Mouse (Mus musculus) hindbrain, embryonic 14.5 days (tissue): ENCODE results near the gene 1700020D05Rik. TPM values are rescaled to one million over a fixed set of nuclear protein-coding genes. Genes with fewer than 3 reads are reported as not detected.

Source experiments
- ATAC-seq: fragments of 200-750 bp; cut with Nextera tagmentation; 2 replicates; pipeline ENCODE4 v1.8.0; 2017; ENCODE audit warnings: moderate number of reproducible peaks, mild to moderate bottlenecking, moderate TSS enrichment, moderate library complexity; ENCODE audit not compliant: low FRiP score
- DNase-seq: peaks from one replicate; pipeline ENCODE4 v3.0.0-alpha.2; 2015; ENCODE audit warnings: low spot score
- H3K27ac ChIP-seq: fragments of 300-500 bp; sonication (generic); 2 replicates; pipeline ENCODE4 v1.5.1; 2014; ENCODE audit warnings: mild to moderate bottlenecking, moderate library complexity
- H3K27me3 ChIP-seq: fragments of 300-500 bp; sonication (generic); 2 replicates; pipeline ENCODE4 v1.6.1; 2014; ENCODE audit warnings: mild to moderate bottlenecking, low read length, mixed read lengths; ENCODE audit not compliant: control insufficient read depth, insufficient read depth
- H3K36me3 ChIP-seq: fragments of 300-500 bp; sonication (generic); replicated peaks from 2 replicates; pipeline ENCODE4 v1.6.1; 2014; ENCODE audit not compliant: control insufficient read depth, insufficient read depth
- H3K4me1 ChIP-seq: fragments of 300-500 bp; sonication (generic); replicated peaks from 2 replicates; pipeline ENCODE4 v1.6.1; 2014; ENCODE audit warnings: antibody characterized with exemption, low read length, mixed read lengths; ENCODE audit not compliant: control insufficient read depth, insufficient read depth
- H3K4me2 ChIP-seq: fragments of 300-500 bp; sonication (generic); replicated peaks from 2 replicates; pipeline ENCODE4 v1.6.1; 2014; ENCODE audit warnings: mild to moderate bottlenecking, moderate library complexity
- H3K4me3 ChIP-seq: fragments of 300-500 bp; sonication (generic); replicated peaks from 2 replicates; pipeline ENCODE4 v1.5.1; 2014; ENCODE audit warnings: mild to moderate bottlenecking, low read length
- H3K9ac ChIP-seq: fragments of 300-500 bp; sonication (generic); 2 replicates; pipeline ENCODE4 v1.6.1; 2014
- H3K9me3 ChIP-seq: fragments of 300-500 bp; sonication (generic); 2 replicates; pipeline ENCODE4 v1.6.1; 2016; ENCODE audit warnings: low read length; ENCODE audit not compliant: control insufficient read depth
- WGBS: fragments of 180-500 bp; shearing (Covaris S2); extraction: QIAGEN DNeasy Blood & Tissue Kit; methylation state at CpG from one replicate; pipeline ENCODE4 v1.1.7; 2014; 5-methylcytosine and 5-hydroxymethylcytosine counted together
- polyA plus RNA-seq: library from polyadenylated mRNA; unstranded; fragments of >200 nt; fragmentation: Nextera tagmentation; extraction: Ambion mirVana; gene quantifications from 2 replicates; pipeline ENCODE4 v1.2.1, GENCODE M21; 2014

1700020D05Rik gene
- 0.21 and 0.58 TPM in 2 replicates for polyA plus RNA-seq

- WGBS, result 67% methylated on average over 17 of the region's 17 CpGs
- Histone ChIP-seq H3K9me3 (no peaks in the 10 kb centered on the region), H3K4me2 (no peak within 1 kb of the TSS), H3K27me3 (no peaks in the 10 kb centered on the region), H3K36me3 (peaks cover 19% of the 10 kb centered on the region), H3K9ac (no peak within 1 kb of the TSS), H3K4me1 (no peaks in the 10 kb centered on the region), H3K27ac (no peak within 1 kb of the TSS), H3K4me3 (no peak within 1 kb of the TSS)
- DNase-seq (no peak), ATAC-seq (no peak)
Measured at GRCm38 (mm10) chr19:5503687-5504086, at the start of gene 1700020D05Rik. Gene 1700020D05Rik (minus strand): TSS chr19:5503787.

GRCm38 (mm10) chr19:5547471-5548056 is 44.0 kb upstream of the 1700020D05Rik start:
- DNase-seq (no peak), ATAC-seq (no peak)
- Histone ChIP-seq H3K9ac (no peak overlapping the region), H3K36me3 (no peaks in the 10 kb centered on the region), H3K27ac (no peak overlapping the region), H3K4me3 (no peak overlapping the region), H3K4me2 (no peak overlapping the region), H3K27me3 (no peaks in the 10 kb centered on the region), H3K9me3 (no peaks in the 10 kb centered on the region), H3K4me1 (no peaks in the 10 kb centered on the region)
- WGBS, result 80% methylated on average over 4 of the region's 4 CpGs

- H3K27me3 ChIP-seq, result no peaks in the 10 kb centered on the region
- H3K4me2 ChIP-seq, result no peak overlapping the region
- H3K4me3 ChIP-seq, result no peak overlapping the region
- no peaks in the 10 kb centered on the region for H3K36me3 ChIP-seq
- 61% methylated on average over 11 of the region's 11 CpGs for WGBS
- DNase-seq (no peak), ATAC-seq (no peak)
- H3K9ac ChIP-seq, result no peak overlapping the region
- no peaks in the 10 kb centered on the region for H3K4me1 ChIP-seq
- no peak overlapping the region for H3K27ac ChIP-seq
- H3K9me3 ChIP-seq, result no peaks in the 10 kb centered on the region
Measured at GRCm38 (mm10) chr19:5544031-5544430, 40.4 kb upstream of the 1700020D05Rik start.

GRCm38 (mm10) chr19:5543362-5543761 is 39.8 kb upstream of the 1700020D05Rik start:
- no peaks in the 10 kb centered on the region for H3K4me1 ChIP-seq
- WGBS, result 87% methylated on average over 9 of the region's 9 CpGs
- H3K27ac ChIP-seq, result no peak overlapping the region
- no peak overlapping the region for H3K4me3 ChIP-seq
- ATAC-seq, result no peak
- H3K9ac ChIP-seq, result no peak overlapping the region
- H3K4me2 ChIP-seq, result no peak overlapping the region
- no peaks in the 10 kb centered on the region for H3K27me3 ChIP-seq
- H3K36me3 ChIP-seq, result no peaks in the 10 kb centered on the region
- H3K9me3 ChIP-seq, result no peaks in the 10 kb centered on the region
- DNase-seq, result no peak

GRCm38 (mm10) chr19:5538786-5539185 is 35.2 kb upstream of the 1700020D05Rik start:
- Histone ChIP-seq H3K9me3 (no peaks in the 10 kb centered on the region), H3K27me3 (no peaks in the 10 kb centered on the region), H3K9ac (no peak overlapping the region), H3K27ac (no peak overlapping the region), H3K4me3 (no peak overlapping the region), H3K4me1 (no peaks in the 10 kb centered on the region), H3K36me3 (no peaks in the 10 kb centered on the region), H3K4me2 (no peak overlapping the region)
- ATAC-seq (no peak), DNase-seq (no peak)
- WGBS, result 70% methylated on average over 8 of the region's 8 CpGs

- WGBS, result 81% methylated on average over 8 of the region's 8 CpGs
Measured at GRCm38 (mm10) chr19:5532520-5532919, 28.9 kb upstream of the 1700020D05Rik start.

GRCm38 (mm10) chr19:5530138-5530524 is 26.5 kb upstream of the 1700020D05Rik start:
- H3K4me2 ChIP-seq, result no peak overlapping the region
- WGBS, result 22% methylated on average over 7 of the region's 7 CpGs
- DNase-seq, result no peak

More at GRCm38 (mm10) chr19:5532520-5532919, 28.9 kb upstream of the 1700020D05Rik start:
- Histone ChIP-seq H3K27me3 (peaks cover 9% of the 10 kb centered on the region; the same call in 1 of the 2 replicates), H3K36me3 (no peaks in the 10 kb centered on the region), H3K27ac (no peak overlapping the region), H3K4me2 (no peak overlapping the region), H3K4me3 (no peak overlapping the region), H3K9me3 (no peaks in the 10 kb centered on the region), H3K9ac (no peak overlapping the region), H3K4me1 (no peaks in the 10 kb centered on the region)
- ATAC-seq, result no peak
- DNase-seq, result no peak

GRCm38 (mm10) chr19:5529325-5530137 is 25.9 kb upstream of the 1700020D05Rik start:
- DNase-seq (peak; percentile 83), ATAC-seq (peak; percentile 82)
- Histone ChIP-seq H3K27ac (no peak overlapping the region), H3K36me3 (no peaks in the 10 kb centered on the region), H3K9ac (no peak overlapping the region), H3K4me3 (no peak overlapping the region), H3K4me1 (no peaks in the 10 kb centered on the region), H3K27me3 (peaks cover 9% of the 10 kb centered on the region; the same call in 1 of the 2 replicates), H3K9me3 (no peaks in the 10 kb centered on the region), H3K4me2 (peak overlapping the region; percentile 28)
- 13% methylated on average over 20 of the region's 20 CpGs for WGBS

More at GRCm38 (mm10) chr19:5530138-5530524, 26.5 kb upstream of the 1700020D05Rik start:
- Histone ChIP-seq H3K27ac (no peak overlapping the region), H3K36me3 (no peaks in the 10 kb centered on the region), H3K9me3 (no peaks in the 10 kb centered on the region), H3K27me3 (peaks cover 9% of the 10 kb centered on the region; the same call in 1 of the 2 replicates), H3K4me1 (no peaks in the 10 kb centered on the region), H3K9ac (no peak overlapping the region), H3K4me3 (no peak overlapping the region)
- no peak for ATAC-seq

GRCm38 (mm10) chr19:5525204-5525603 is 21.6 kb upstream of the 1700020D05Rik start:
- Histone ChIP-seq H3K36me3 (no peaks in the 10 kb centered on the region), H3K4me1 (no peaks in the 10 kb centered on the region), H3K4me2 (no peak overlapping the region), H3K9me3 (no peaks in the 10 kb centered on the region), H3K27ac (no peak overlapping the region), H3K27me3 (no peaks in the 10 kb centered on the region), H3K9ac (no peak overlapping the region), H3K4me3 (no peak overlapping the region)
- ATAC-seq (no peak), DNase-seq (no peak)
- 71% methylated on average over 5 of the region's 5 CpGs for WGBS
